8 mouse cellular contexts compared by ENCODE assay signal in the genomic region with DNA sequence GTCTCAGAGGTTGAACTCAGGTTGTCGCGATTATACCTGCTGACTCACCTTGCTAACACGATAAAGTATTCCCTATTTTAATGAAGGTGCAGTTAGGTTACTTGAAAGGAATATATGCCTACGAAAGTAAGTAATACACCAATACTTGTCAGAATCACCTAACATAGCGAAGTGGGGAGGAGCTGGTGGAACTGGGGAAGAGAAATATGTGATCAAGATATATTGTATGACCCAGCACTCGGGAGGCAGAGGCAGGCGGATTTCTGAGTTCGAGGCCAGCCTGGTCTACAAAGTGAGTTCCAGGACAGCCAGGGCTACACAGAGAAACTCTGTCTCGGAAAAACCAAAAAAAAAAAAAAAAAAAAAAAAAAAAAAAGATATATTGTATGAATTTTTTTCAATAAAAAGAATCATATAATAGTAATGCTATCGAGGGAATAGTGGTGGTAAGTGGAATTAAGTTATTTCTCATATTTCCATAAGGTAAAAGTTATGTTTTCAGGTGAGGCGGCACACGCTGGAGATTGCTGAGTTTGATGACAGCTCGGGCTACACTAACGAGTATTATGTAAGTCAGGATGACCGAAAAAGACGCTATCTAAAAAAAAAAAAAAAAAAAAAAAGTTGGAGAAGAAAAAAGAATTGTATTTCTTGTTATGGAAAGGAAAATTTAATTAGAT. TPM values are rescaled to one million over a fixed set of nuclear protein-coding genes. Genes with fewer than 3 reads are reported as not detected.
DNase-seq lines count a peak whose midpoint lies in the region; ATAC-seq lines count a peak whose summit lies in the region.

No protein-coding gene starts in this region.

- peak overlapping the region; percentile 52 for H3K4me2 ChIP-seq in heart, embryonic 11.5 days
- H3K4me2 ChIP-seq in forebrain, embryonic 14.5 days (ENCODE audit: low read length), result peak overlapping the region; percentile 40; the same call in 1 of the 2 replicates
- peak overlapping the region; percentile 66 for H3K4me2 ChIP-seq in liver, embryonic 16.5 days (ENCODE audit: low read depth, low read length)

- H3K9ac ChIP-seq in heart, embryonic 11.5 days (ENCODE audit: low read depth, low read length), result no peak overlapping the region
- no peak overlapping the region for H3K9ac ChIP-seq in forebrain, embryonic 14.5 days (ENCODE audit: low read length)
- H3K9ac ChIP-seq in liver, embryonic 16.5 days (ENCODE audit: low read depth, low read length), result no peak overlapping the region

- H3K4me1 ChIP-seq in heart, embryonic 11.5 days (ENCODE audit: control insufficient read depth, insufficient read depth, low read length), result peaks cover 6% of the 10 kb centered on the region; the same call in 1 of the 2 replicates
- peaks cover 5% of the 10 kb centered on the region for H3K4me1 ChIP-seq in forebrain, embryonic 14.5 days (ENCODE audit: control insufficient read depth, insufficient read depth, low read length)
- peaks cover 8% of the 10 kb centered on the region for H3K4me1 ChIP-seq in liver, embryonic 16.5 days (ENCODE audit: control insufficient read depth, low read depth, low read length)

- peaks cover 13% of the 10 kb centered on the region for H3K36me3 ChIP-seq in heart, embryonic 11.5 days (ENCODE audit: control insufficient read depth, insufficient read depth, low read length)
- H3K36me3 ChIP-seq in forebrain, embryonic 14.5 days (ENCODE audit: control insufficient read depth, insufficient read depth, low read length), result peaks cover 24% of the 10 kb centered on the region
- H3K36me3 ChIP-seq in liver, embryonic 16.5 days (ENCODE audit: control insufficient read depth, insufficient read depth), result peaks cover 13% of the 10 kb centered on the region

- no peaks in the 10 kb centered on the region for H3K9me3 ChIP-seq in heart, embryonic 11.5 days (replicated peaks; ENCODE audit: control insufficient read depth, low read length)
- no peaks in the 10 kb centered on the region for H3K9me3 ChIP-seq in forebrain, embryonic 14.5 days (replicated peaks; ENCODE audit: control insufficient read depth, low read length)
- H3K9me3 ChIP-seq in liver, embryonic 16.5 days (replicated peaks; ENCODE audit: control insufficient read depth, low read length), result no peaks in the 10 kb centered on the region

- 39% methylated on average over 15 of the region's 16 CpGs for WGBS in heart, embryonic 11.5 days (ENCODE audit: insufficient replicate concordance)
- 40% methylated on average over 15 of the region's 16 CpGs for WGBS in forebrain, embryonic 14.5 days
- 34% methylated on average over 15 of the region's 16 CpGs for WGBS in liver, embryonic 16.5 days (ENCODE audit: insufficient replicate concordance)

- 0 out of 2 replicates have a peak, but pooled peaks have one; percentile 8 for ATAC-seq in heart, embryonic 11.5 days (replicated peaks; ENCODE audit: insufficient number of reproducible peaks, low FRiP score, low TSS enrichment)
- ATAC-seq in forebrain, embryonic 14.5 days, result peak; percentile 27
- ATAC-seq in liver, embryonic 16.5 days (ENCODE audit: low read depth), result no peak
- no peak; the same call in 1 of the 2 replicates for ATAC-seq in megakaryocyte-erythroid progenitor cell, adult 5-6 weeks (replicated peaks; ENCODE audit: low FRiP score, low TSS enrichment, poor library complexity, severe bottlenecking)

- H3K27me3 ChIP-seq in heart, embryonic 11.5 days (ENCODE audit: control insufficient read depth, insufficient read depth, low read length), result no peaks in the 10 kb centered on the region
- H3K27me3 ChIP-seq in forebrain, embryonic 14.5 days (replicated peaks; ENCODE audit: control insufficient read depth, insufficient read depth, low read length), result no peaks in the 10 kb centered on the region
- no peaks in the 10 kb centered on the region for H3K27me3 ChIP-seq in liver, embryonic 16.5 days (ENCODE audit: control insufficient read depth, insufficient read depth, low read depth, low read length)

- H3K27ac ChIP-seq in heart, embryonic 11.5 days (ENCODE audit: low read depth, low read length), result no peak overlapping the region
- H3K27ac ChIP-seq in forebrain, embryonic 14.5 days (ENCODE audit: low read depth, low read length), result no peak overlapping the region
- H3K27ac ChIP-seq in liver, embryonic 16.5 days (ENCODE audit: low read length), result no peak overlapping the region

- no peak for DNase-seq in heart, adult 8-10 months (ENCODE audit: low spot score)
- DNase-seq in MEL-GATA-1-ER (ENCODE audit: extremely low read depth, low read depth), result peak; percentile 44
- no peak for DNase-seq in forebrain, embryonic 14.5 days (ENCODE audit: low spot score)
- DNase-seq in left cerebral cortex, adult 9 months (ENCODE audit: low spot score in 2 of 2), result no peak
- no peak for DNase-seq in kidney, postnatal 36 days

- peak overlapping the region; percentile 38 for H3K4me3 ChIP-seq in heart, embryonic 11.5 days (ENCODE audit: low read depth, low read length)
- peak overlapping the region; percentile 24 for H3K4me3 ChIP-seq in forebrain, embryonic 14.5 days (ENCODE audit: low read depth, low read length)
- peak overlapping the region; percentile 55 for H3K4me3 ChIP-seq in liver, embryonic 16.5 days (ENCODE audit: low read depth, low read length)

RNA-seq across cellular contexts. Expression of a gene that starts 0.6 kb away (rescaled TPM):
- polyA plus RNA-seq in heart, embryonic 11.5 days (2014; fragmentation: Nextera tagmentation; extraction: Ambion mirVana), result 148 and 151 TPM in 2 replicates
- 10 to 100 TPM; 27.6 to 30.5 (median 28.8) TPM for total RNA-seq in heart, adult 8-10 months (2022)
- 266 and 312 TPM in 2 replicates for polyA plus RNA-seq in forebrain, embryonic 14.5 days (2014; fragmentation: Nextera tagmentation; extraction: Ambion mirVana)
- 44.8 and 48.7 TPM in 2 replicates for polyA plus RNA-seq in liver, embryonic 16.5 days (2015; fragmentation: Nextera tagmentation; extraction: Ambion mirVana)
- 113 and 117 TPM in 2 replicates for total RNA-seq in megakaryocyte-erythroid progenitor cell, adult 5-6 weeks (2014; fragmentation: Nextera tagmentation)
- total RNA-seq in megakaryocyte-erythroid progenitor cell, adult 5-6 weeks (2017), result 236 and 240 TPM in 2 replicates

RNA-seq across cellular contexts. Expression of a gene that starts 9.6 kb away (rescaled TPM):
- 5.3 and 8.1 TPM in 2 replicates for polyA plus RNA-seq in heart, embryonic 11.5 days (2014; fragmentation: Nextera tagmentation; extraction: Ambion mirVana)
- total RNA-seq in heart, adult 8-10 months (2022), result 10 to 100 TPM; 15.1 to 17.3 (median 16.7) TPM
- polyA plus RNA-seq in forebrain, embryonic 14.5 days (2014; fragmentation: Nextera tagmentation; extraction: Ambion mirVana), result 2.5 and 3.4 TPM in 2 replicates
- polyA plus RNA-seq in liver, embryonic 16.5 days (2015; fragmentation: Nextera tagmentation; extraction: Ambion mirVana), result 4.1 and 4.3 TPM in 2 replicates
- total RNA-seq in megakaryocyte-erythroid progenitor cell, adult 5-6 weeks (2014; fragmentation: Nextera tagmentation), result 0.22 TPM in 1 of 2 replicates, not detected in the other
- total RNA-seq in megakaryocyte-erythroid progenitor cell, adult 5-6 weeks (2017), result not detected in 2 replicates

RNA-seq across cellular contexts. Expression of a gene that starts 15.5 kb away (rescaled TPM):
- polyA plus RNA-seq in heart, embryonic 11.5 days (2014; fragmentation: Nextera tagmentation; extraction: Ambion mirVana), result 76.0 TPM in 2 replicates
- total RNA-seq in heart, adult 8-10 months (2022), result 10 to 100 TPM; 69.7 to 77.6 (median 75.4) TPM
- 76.7 and 77.3 TPM in 2 replicates for polyA plus RNA-seq in forebrain, embryonic 14.5 days (2014; fragmentation: Nextera tagmentation; extraction: Ambion mirVana)
- 17.8 and 18.2 TPM in 2 replicates for polyA plus RNA-seq in liver, embryonic 16.5 days (2015; fragmentation: Nextera tagmentation; extraction: Ambion mirVana)
- 37.0 and 38.1 TPM in 2 replicates for total RNA-seq in megakaryocyte-erythroid progenitor cell, adult 5-6 weeks (2014; fragmentation: Nextera tagmentation)
- total RNA-seq in megakaryocyte-erythroid progenitor cell, adult 5-6 weeks (2017), result 19.5 and 48.6 TPM in 2 replicates

RNA-seq across cellular contexts. Expression of a gene that starts 34.0 kb away (rescaled TPM):
- 70.3 and 73.9 TPM in 2 replicates for polyA plus RNA-seq in heart, embryonic 11.5 days (2014; fragmentation: Nextera tagmentation; extraction: Ambion mirVana)
- 100 to 1,000 TPM in 1 of 4 experiments, 10 to 100 TPM in 3; 93.2 to 105 (median 94.2) TPM for total RNA-seq in heart, adult 8-10 months (2022)
- 137 and 141 TPM in 2 replicates for polyA plus RNA-seq in forebrain, embryonic 14.5 days (2014; fragmentation: Nextera tagmentation; extraction: Ambion mirVana)
- polyA plus RNA-seq in liver, embryonic 16.5 days (2015; fragmentation: Nextera tagmentation; extraction: Ambion mirVana), result 38.8 and 41.2 TPM in 2 replicates
- 122 and 154 TPM in 2 replicates for total RNA-seq in megakaryocyte-erythroid progenitor cell, adult 5-6 weeks (2014; fragmentation: Nextera tagmentation)
- total RNA-seq in megakaryocyte-erythroid progenitor cell, adult 5-6 weeks (2017), result 118 and 119 TPM in 2 replicates

RNA-seq across cellular contexts. Expression of a gene that starts 38.9 kb away (rescaled TPM):
- polyA plus RNA-seq in heart, embryonic 11.5 days (2014; fragmentation: Nextera tagmentation; extraction: Ambion mirVana), result 137 and 138 TPM in 2 replicates
- 1,000 to 10,000 TPM; 1,071 to 1,219 (median 1,134) TPM for total RNA-seq in heart, adult 8-10 months (2022)
- polyA plus RNA-seq in forebrain, embryonic 14.5 days (2014; fragmentation: Nextera tagmentation; extraction: Ambion mirVana), result 12.5 and 13.1 TPM in 2 replicates
- polyA plus RNA-seq in liver, embryonic 16.5 days (2015; fragmentation: Nextera tagmentation; extraction: Ambion mirVana), result 26.5 and 33.8 TPM in 2 replicates
- total RNA-seq in megakaryocyte-erythroid progenitor cell, adult 5-6 weeks (2014; fragmentation: Nextera tagmentation), result 27.2 and 33.2 TPM in 2 replicates
- 55.0 and 57.4 TPM in 2 replicates for total RNA-seq in megakaryocyte-erythroid progenitor cell, adult 5-6 weeks (2017)

Comparison
In these comparisons a context has a peak if more than half of its experiments do, and no peak if none do; other contexts are left out.
1. ATAC-seq: peak in heart, embryonic 11.5 days (single experiment) and forebrain, embryonic 14.5 days (single experiment); none in liver, embryonic 16.5 days (single experiment) and megakaryocyte-erythroid progenitor cell, adult 5-6 weeks (single experiment).
2. Peak in every context shown above with its lines, with median percentiles within 50 percentile points of each other: H3K4me2 ChIP-seq and H3K4me3 ChIP-seq.